ENCODE assay signal across 8 mouse cellular contexts in genomic region chr17:56078361-56078760, GRCm38 (mm10). TPM values are rescaled to one million over a fixed set of nuclear protein-coding genes. Genes with fewer than 3 reads are reported as not detected.
DNase-seq lines count a peak whose midpoint lies in the region; ATAC-seq and TF ChIP-seq lines count a peak whose summit lies in the region.
"Not testable (repeated sequence)": the region's sequence is repeated elsewhere in the genome, so short reads cannot be mapped to it uniquely, and the experiment has no call there.

No protein-coding gene starts in this region.

- H3K4me2 ChIP-seq in embryonic facial prominence, embryonic 13.5 days = peak overlapping the region; percentile 48
- peak overlapping the region; percentile 66 for H3K4me2 ChIP-seq in liver, postnatal 0 days (ENCODE audit: low read depth, low read length)
- peak overlapping the region; percentile 76 for H3K4me2 ChIP-seq in myocyte (ENCODE audit: low read depth)

- peaks cover 14% of the 10 kb centered on the region; the same call in 1 of the 2 replicates for H3K36me3 ChIP-seq in embryonic facial prominence, embryonic 13.5 days
- H3K36me3 ChIP-seq in heart, embryonic 10.5 days = peaks cover 16% of the 10 kb centered on the region
- not testable (repeated sequence) for H3K36me3 ChIP-seq in liver, postnatal 0 days (replicated peaks; ENCODE audit: insufficient read depth, low read length); myocyte (ENCODE audit: control insufficient read depth, insufficient read depth); thymus, adult 2 months (ENCODE audit: control insufficient read depth, insufficient read depth, low read length)

- not testable (repeated sequence) for TF ChIP-seq POLR2A in myocyte (IDR thresholded peaks at IDR 0.05; ENCODE audit: insufficient read length, low read depth); thymus, adult 2 months (IDR thresholded peaks at IDR 0.05; ENCODE audit: control insufficient read depth, extremely low read depth, insufficient read depth, low read length, poor library complexity)

- peaks cover 41% of the 10 kb centered on the region for H3K4me1 ChIP-seq in embryonic facial prominence, embryonic 13.5 days
- peaks cover 37% of the 10 kb centered on the region for H3K4me1 ChIP-seq in heart, embryonic 10.5 days
- peaks cover 35% of the 10 kb centered on the region for H3K4me1 ChIP-seq in liver, postnatal 0 days (ENCODE audit: insufficient read depth)
- peaks cover 31% of the 10 kb centered on the region for H3K4me1 ChIP-seq in thymus, adult 2 months (replicated peaks; ENCODE audit: control insufficient read depth, insufficient read depth, low read length)

- not testable (repeated sequence) for TF ChIP-seq EP300 in liver, postnatal 0 days (IDR thresholded peaks at IDR 0.05; ENCODE audit: low read depth)

- H3K9ac ChIP-seq in embryonic facial prominence, embryonic 13.5 days = not testable (repeated sequence)
- 0 out of 2 replicates have a peak overlapping the region, but pooled peaks have one; percentile 38 for H3K9ac ChIP-seq in liver, postnatal 0 days (replicated peaks)

- peak; percentile 52 for DNase-seq in adrenal gland, adult 8-10 months
- not testable (repeated sequence) for DNase-seq in heart, embryonic 10.5 days (ENCODE audit: low spot score); layer of hippocampus, adult 2 months (ENCODE audit: low spot score in 2 of 2); liver, postnatal 0 days
- peak; percentile 40 for DNase-seq in induced T-regulatory cell, adult 2 months (ENCODE audit: low read depth)
- DNase-seq in thymus, adult 2 months = peak; percentile 20

- H3K9me3 ChIP-seq in embryonic facial prominence, embryonic 13.5 days; heart, embryonic 10.5 days; liver, postnatal 0 days (ENCODE audit: low read length): not testable (repeated sequence)

- not testable (repeated sequence) for H3ac ChIP-seq in myocyte (ENCODE audit: control insufficient read depth, insufficient read length)

- not testable (repeated sequence) for TF ChIP-seq CTCF in layer of hippocampus, adult 2 months (conservative IDR thresholded peaks at IDR 0.05); liver, postnatal 0 days (IDR thresholded peaks at IDR 0.05; ENCODE audit: low read depth); thymus, adult 2 months (IDR thresholded peaks at IDR 0.05; ENCODE audit: borderline replicate concordance, control insufficient read depth, extremely low read depth, insufficient read depth, low read length, poor library complexity)

- WGBS in embryonic facial prominence, embryonic 13.5 days = 65% methylated on average over 9 of the region's 9 CpGs
- WGBS in heart, embryonic 10.5 days = 57% methylated on average over 9 of the region's 9 CpGs
- 58% methylated on average over 9 of the region's 9 CpGs for WGBS in liver, postnatal 0 days (ENCODE audit: insufficient replicate concordance)
- 65% methylated on average over 9 of the region's 9 CpGs for WGBS in thymus, adult 2 months

- H3K27me3 ChIP-seq in embryonic facial prominence, embryonic 13.5 days; heart, embryonic 10.5 days (ENCODE audit: insufficient read depth, poor library complexity, severe bottlenecking); liver, postnatal 0 days (ENCODE audit: insufficient read depth, low read length); myocyte (ENCODE audit: control insufficient read depth, insufficient read depth, insufficient read length); thymus, adult 2 months (ENCODE audit: control insufficient read depth, insufficient read depth, low read length): not testable (repeated sequence)

- not testable (repeated sequence) for H3K27ac ChIP-seq in embryonic facial prominence, embryonic 13.5 days
- H3K27ac ChIP-seq in heart, embryonic 10.5 days = peak overlapping the region; percentile 69; the same call in 1 of the 2 replicates
- peak overlapping the region; percentile 78 for H3K27ac ChIP-seq in layer of hippocampus, adult 2 months
- peak overlapping the region; percentile 89 for H3K27ac ChIP-seq in liver, postnatal 0 days (ENCODE audit: low read depth)
- H3K27ac ChIP-seq in thymus, adult 2 months (ENCODE audit: control insufficient read depth, insufficient read depth, low read length) = peak overlapping the region; percentile 23; the same call in 1 of the 2 replicates

- H3K79me2 ChIP-seq in myocyte (ENCODE audit: control insufficient read depth, insufficient read depth) = peaks cover 35% of the 10 kb centered on the region

- not testable (repeated sequence) for ATAC-seq in embryonic facial prominence, embryonic 13.5 days (ENCODE audit: insufficient number of reproducible peaks, insufficient read depth, low FRiP score, low TSS enrichment, low read depth); liver, postnatal 0 days

- H3K4me3 ChIP-seq in embryonic facial prominence, embryonic 13.5 days = peak overlapping the region; percentile 84
- H3K4me3 ChIP-seq in heart, embryonic 10.5 days = peak overlapping the region; percentile 89
- H3K4me3 ChIP-seq in layer of hippocampus, adult 2 months = peak overlapping the region; percentile 44
- peak overlapping the region; percentile 42 for H3K4me3 ChIP-seq in liver, postnatal 0 days (ENCODE audit: low read depth, low read length)
- H3K4me3 ChIP-seq in myocyte = peak overlapping the region; percentile 68
- H3K4me3 ChIP-seq in thymus, adult 2 months (ENCODE audit: control insufficient read depth, insufficient read depth, low read length) = 0 out of 2 replicates have a peak overlapping the region, but pooled peaks have one; percentile 3

RNA-seq across cellular contexts. Expression of gene Hdgfl2, which starts 1.1 kb away (rescaled TPM):
- total RNA-seq in adrenal gland, adult 8-10 months (2022) = 100 to 1,000 TPM in 1 of 4 experiments, 10 to 100 TPM in 3; 55.6 to 123 (median 80.3) TPM
- polyA plus RNA-seq in embryonic facial prominence, embryonic 13.5 days (2015; fragmentation: Nextera tagmentation; extraction: Ambion mirVana) = 151 and 155 TPM in 2 replicates
- polyA plus RNA-seq in heart, embryonic 10.5 days (2016; fragmentation: Nextera tagmentation; extraction: Ambion mirVana) = 121 and 139 TPM in 2 replicates
- 100 to 1,000 TPM; 122 to 135 TPM for total RNA-seq in layer of hippocampus, adult 2 months (2021)
- 24.8 and 27.7 TPM in 2 replicates for polyA plus RNA-seq in liver, postnatal 0 days (2015; fragmentation: Nextera tagmentation; extraction: Ambion mirVana)
- 56.4 TPM for polyA plus RNA-seq in myocyte (2012; fragmentation: generic; extraction: Trizol)
- polyA plus RNA-seq in thymus, adult 2 months (2012; rRNA removed) = 80.6 and 83.3 TPM in 2 replicates

RNA-seq across cellular contexts. Expression of gene Ubxn6, which starts 3.5 kb away (rescaled TPM):
- total RNA-seq in adrenal gland, adult 8-10 months (2022) = 10 to 100 TPM; 67.6 to 93.5 (median 82.6) TPM
- 47.6 and 51.2 TPM in 2 replicates for polyA plus RNA-seq in embryonic facial prominence, embryonic 13.5 days (2015; fragmentation: Nextera tagmentation; extraction: Ambion mirVana)
- 33.1 and 34.3 TPM in 2 replicates for polyA plus RNA-seq in heart, embryonic 10.5 days (2016; fragmentation: Nextera tagmentation; extraction: Ambion mirVana)
- 10 to 100 TPM; 82.9 to 89.3 TPM for total RNA-seq in layer of hippocampus, adult 2 months (2021)
- 19.1 and 20.5 TPM in 2 replicates for polyA plus RNA-seq in liver, postnatal 0 days (2015; fragmentation: Nextera tagmentation; extraction: Ambion mirVana)
- polyA plus RNA-seq in myocyte (2012; fragmentation: generic; extraction: Trizol) = 54.3 TPM
- 76.7 and 93.1 TPM in 2 replicates for polyA plus RNA-seq in thymus, adult 2 months (2012; rRNA removed)

RNA-seq across cellular contexts. Expression of gene Plin4, which starts 31.2 kb away (rescaled TPM):
- total RNA-seq in adrenal gland, adult 8-10 months (2022) = 100 to 1,000 TPM in 1 of 4 experiments, 10 to 100 TPM in 3; 45.4 to 191 (median 87.0) TPM
- 0.07 and 0.10 TPM in 2 replicates for polyA plus RNA-seq in embryonic facial prominence, embryonic 13.5 days (2015; fragmentation: Nextera tagmentation; extraction: Ambion mirVana)
- 0.05 and 0.08 TPM in 2 replicates for polyA plus RNA-seq in heart, embryonic 10.5 days (2016; fragmentation: Nextera tagmentation; extraction: Ambion mirVana)
- total RNA-seq in layer of hippocampus, adult 2 months (2021) = 10 to 100 TPM in 1 of 2 experiments, 1 to 10 TPM in 1; 7.5 to 10.1 TPM
- polyA plus RNA-seq in liver, postnatal 0 days (2015; fragmentation: Nextera tagmentation; extraction: Ambion mirVana) = 0.12 and 0.24 TPM in 2 replicates
- polyA plus RNA-seq in myocyte (2012; fragmentation: generic; extraction: Trizol) = 0.30 TPM
- polyA plus RNA-seq in thymus, adult 2 months (2012; rRNA removed) = 16.7 and 29.0 TPM in 2 replicates

RNA-seq across cellular contexts. Expression of gene Chaf1a, which starts 38.1 kb away (rescaled TPM):
- total RNA-seq in adrenal gland, adult 8-10 months (2022) = 1 to 10 TPM; 3.8 to 6.0 (median 4.3) TPM
- 25.8 and 34.8 TPM in 2 replicates for polyA plus RNA-seq in embryonic facial prominence, embryonic 13.5 days (2015; fragmentation: Nextera tagmentation; extraction: Ambion mirVana)
- polyA plus RNA-seq in heart, embryonic 10.5 days (2016; fragmentation: Nextera tagmentation; extraction: Ambion mirVana) = 24.0 and 30.0 TPM in 2 replicates
- 1 to 10 TPM; 2.7 to 3.3 TPM for total RNA-seq in layer of hippocampus, adult 2 months (2021)
- 4.9 and 6.5 TPM in 2 replicates for polyA plus RNA-seq in liver, postnatal 0 days (2015; fragmentation: Nextera tagmentation; extraction: Ambion mirVana)
- polyA plus RNA-seq in myocyte (2012; fragmentation: generic; extraction: Trizol) = 8.0 TPM
- polyA plus RNA-seq in thymus, adult 2 months (2012; rRNA removed) = 16.9 and 21.4 TPM in 2 replicates

RNA-seq across cellular contexts. Expression of gene Plin5, which starts 39.0 kb away (rescaled TPM):
- 10 to 100 TPM; 20.4 to 32.6 (median 26.9) TPM for total RNA-seq in adrenal gland, adult 8-10 months (2022)
- polyA plus RNA-seq in embryonic facial prominence, embryonic 13.5 days (2015; fragmentation: Nextera tagmentation; extraction: Ambion mirVana) = 0.17 and 0.30 TPM in 2 replicates
- polyA plus RNA-seq in heart, embryonic 10.5 days (2016; fragmentation: Nextera tagmentation; extraction: Ambion mirVana) = 0.18 and 0.46 TPM in 2 replicates
- under 1 TPM; 0.54 to 0.76 TPM for total RNA-seq in layer of hippocampus, adult 2 months (2021)
- 57.3 and 58.4 TPM in 2 replicates for polyA plus RNA-seq in liver, postnatal 0 days (2015; fragmentation: Nextera tagmentation; extraction: Ambion mirVana)
- 0.06 TPM for polyA plus RNA-seq in myocyte (2012; fragmentation: generic; extraction: Trizol)
- 6.2 and 11.7 TPM in 2 replicates for polyA plus RNA-seq in thymus, adult 2 months (2012; rRNA removed)

Comparison
In these comparisons a context has a peak if more than half of its experiments do, and no peak if none do; other contexts are left out.
1. H3K4me3 ChIP-seq: peak in every context shown above with its lines; median percentile 89 in heart, embryonic 10.5 days; 84 in embryonic facial prominence, embryonic 13.5 days; 68 in myocyte; 44 in layer of hippocampus, adult 2 months; 42 in liver, postnatal 0 days; 3 in thymus, adult 2 months.
2. RNA of gene Plin4, which starts 31.2 kb away (polyA plus RNA-seq): 16.7 to 29.0 TPM in thymus, adult 2 months; 0.30 TPM in myocyte (single experiment), 0.12 to 0.24 TPM in liver, postnatal 0 days, 0.07 to 0.10 TPM in embryonic facial prominence, embryonic 13.5 days and 0.05 to 0.08 TPM in heart, embryonic 10.5 days; every median in the first group is over 10 times any median in the second.
3. Peak in every context shown above with its lines, with median percentiles within 50 percentile points of each other: H3K4me2 ChIP-seq.